Mouse (Mus musculus) liver, embryonic 14.5 days (tissue): Measurements from ENCODE around the gene Ankrd23. TPM values are rescaled to one million over a fixed set of nuclear protein-coding genes. Genes with fewer than 3 reads are reported as not detected.

Source experiments
- ATAC-seq: fragments of 200-750 bp; cut with Nextera tagmentation; 2 replicates; pipeline ENCODE4 v1.8.0; 2017; ENCODE audit warnings: moderate number of reproducible peaks, mild to moderate bottlenecking, moderate library complexity; ENCODE audit not compliant: insufficient read depth
- DNase-seq, 3 experiments: peaks; one replicate each; pipeline ENCODE4 v3.0.0-alpha.2; 2012 to 2013; ENCODE audit warnings: low read depth in 3 of 3, low spot score in 3 of 3
- H3K27ac ChIP-seq: fragments of 300-500 bp; sonication (generic); 2 replicates; pipeline ENCODE4 v1.5.1; 2014; ENCODE audit warnings: moderate library complexity, mild to moderate bottlenecking, control low read depth, inconsistent platforms
- H3K27me3 ChIP-seq: fragments of 300-500 bp; sonication (generic); 2 replicates; pipeline ENCODE4 v1.6.1; 2014; ENCODE audit warnings: mild to moderate bottlenecking, low read length, moderate library complexity; ENCODE audit not compliant: control insufficient read depth, insufficient read depth
- H3K36me3 ChIP-seq: fragments of 300-500 bp; sonication (generic); replicated peaks from 2 replicates; pipeline ENCODE4 v1.6.1; 2014; ENCODE audit warnings: low read depth; ENCODE audit not compliant: control insufficient read depth, insufficient read depth
- H3K4me1 ChIP-seq, 2 experiments: fragments of 200-500 bp in 1 of 2; fragments of 300-500 bp in 1 of 2; sonication (generic) in 1 of 2; replicated peaks; 2 replicates each; pipeline ENCODE4 v1.6.1; 2012 to 2014; ENCODE audit warnings: antibody characterized with exemption in 1 of 2, inconsistent platforms in 1 of 2, low read length in 1 of 2; ENCODE audit not compliant: control insufficient read depth in 2 of 2, insufficient read depth in 2 of 2
- H3K4me2 ChIP-seq: fragments of 300-500 bp; sonication (generic); 2 replicates; pipeline ENCODE4 v1.6.1; 2014; ENCODE audit warnings: low read depth, mild to moderate bottlenecking, control low read depth, moderate library complexity
- H3K4me3 ChIP-seq, 2 experiments: fragments of 200-500 bp in 1 of 2; fragments of 300-500 bp in 1 of 2; sonication (generic) in 1 of 2; 2 replicates each; pipeline ENCODE4 v1.5.1; 2012 to 2014; ENCODE audit warnings: low read depth in 2 of 2, low read length in 2 of 2, mild to moderate bottlenecking in 2 of 2, control low read depth in 1 of 2, inconsistent platforms in 1 of 2, moderate library complexity in 1 of 2; ENCODE audit not compliant: insufficient read depth in 1 of 2
- H3K9ac ChIP-seq: fragments of 300-500 bp; sonication (generic); replicated peaks from 2 replicates; pipeline ENCODE4 v1.6.1; 2014; ENCODE audit warnings: mild to moderate bottlenecking, control low read depth, moderate library complexity
- H3K9me3 ChIP-seq: fragments of 300-500 bp; sonication (generic); 2 replicates; pipeline ENCODE4 v1.6.1; 2016; ENCODE audit warnings: low read length, mixed read lengths; ENCODE audit not compliant: control insufficient read depth
- CTCF ChIP-seq: IDR thresholded peaks from 2 replicates; pipeline ENCODE4 v1.5.1; 2016; ENCODE audit warnings: antibody characterized with exemption, low read depth, control low read depth
- EP300 ChIP-seq: IDR thresholded peaks from 2 replicates; pipeline ENCODE4 v1.6.1; 2016; ENCODE audit warnings: antibody characterized with exemption, low read depth
- WGBS: fragments of 180-500 bp; shearing (Covaris S2); extraction: QIAGEN DNeasy Blood & Tissue Kit; methylation state at CpG from one replicate; pipeline ENCODE4 v1.1.7; 2014; ENCODE audit not compliant: insufficient replicate concordance; 5-methylcytosine and 5-hydroxymethylcytosine counted together
- polyA plus RNA-seq, 2 experiments: library from polyadenylated mRNA; depleted of rRNA in 1 of 2; stranded (reverse) in 1 of 2; unstranded in 1 of 2; fragments of >200 nt; fragmentation: Nextera tagmentation in 1 of 2; extraction: Ambion mirVana in 1 of 2; gene quantifications; 2 replicates each; pipeline versions ENCODE4 v1.2.1 to v1.2.3; 2012 to 2014

Gene Ankrd23
- polyA plus RNA-seq, 2 experiments = 0.80 to 2.3 TPM

- TF ChIP-seq CTCF = no peak
- TF ChIP-seq EP300 = no peak
- H3K4me2 ChIP-seq = no peak overlapping the region
- ATAC-seq (no peak), DNase-seq (no peak)
- WGBS = 17% methylated on average over 5 of the region's 5 CpGs
- H3K27me3 ChIP-seq = peaks cover 62% of the 10 kb centered on the region
- no peak overlapping the region for H3K9ac ChIP-seq
- peaks cover 0 to 10% of the 10 kb centered on the region in 2 experiments; a peak in 2 of 4 replicates for H3K4me1 ChIP-seq
- no peak overlapping the region for H3K4me3 ChIP-seq
- no peak overlapping the region for H3K27ac ChIP-seq
- H3K36me3 ChIP-seq = no peaks in the 10 kb centered on the region
- H3K9me3 ChIP-seq = no peaks in the 10 kb centered on the region
Observed at GRCm38 (mm10) chr1:36559888-36560287, 23.2 kb upstream of the Ankrd23 start.

- no peak for TF ChIP-seq CTCF
- TF ChIP-seq EP300 = no peak
- WGBS = 8% methylated on average over 4 of the region's 4 CpGs
- H3K36me3 ChIP-seq = no peaks in the 10 kb centered on the region
- no peaks in the 10 kb centered on the region for H3K9me3 ChIP-seq
- H3K27me3 ChIP-seq = peaks cover 66% of the 10 kb centered on the region
- H3K4me2 ChIP-seq = no peak overlapping the region
- ATAC-seq = no peak
- H3K9ac ChIP-seq = no peak overlapping the region
- H3K4me1 ChIP-seq = peaks cover 0 to 10% of the 10 kb centered on the region in 2 experiments; a peak in 2 of 4 replicates
- H3K4me3 ChIP-seq = no peak overlapping the region
- DNase-seq = no peak
- H3K27ac ChIP-seq = no peak overlapping the region
Observed at GRCm38 (mm10) chr1:36559256-36559655, 22.6 kb upstream of the Ankrd23 start.

- TF ChIP-seq EP300 = no peak
- TF ChIP-seq CTCF = no peak
- Histone ChIP-seq H3K27ac (no peak within 1 kb of the TSS), H3K9ac (peak within 1 kb of the TSS; percentile 36; the same call in 1 of the 2 replicates), H3K9me3 (no peaks in the 10 kb centered on the region), H3K36me3 (no peaks in the 10 kb centered on the region), H3K4me3 (peak within 1 kb of the TSS; percentile 52 to 57), H3K4me1 (peaks cover 0 to 10% of the 10 kb centered on the region in 2 experiments; a peak in 2 of 4 replicates), H3K4me2 (peak within 1 kb of the TSS; percentile 49), H3K27me3 (peaks cover 66% of the 10 kb centered on the region)
- DNase-seq = no peak
- WGBS = 2% methylated on average over 67 of the region's 69 CpGs
- ATAC-seq = peak; percentile 11; the same call in 1 of the 2 replicates
Observed at GRCm38 (mm10) chr1:36558031-36558993, 21.6 kb upstream of the Ankrd23 start, which contains the start of gene Sema4c. TSS of gene Sema4c (minus strand) at chr1:36558349.

DNA sequence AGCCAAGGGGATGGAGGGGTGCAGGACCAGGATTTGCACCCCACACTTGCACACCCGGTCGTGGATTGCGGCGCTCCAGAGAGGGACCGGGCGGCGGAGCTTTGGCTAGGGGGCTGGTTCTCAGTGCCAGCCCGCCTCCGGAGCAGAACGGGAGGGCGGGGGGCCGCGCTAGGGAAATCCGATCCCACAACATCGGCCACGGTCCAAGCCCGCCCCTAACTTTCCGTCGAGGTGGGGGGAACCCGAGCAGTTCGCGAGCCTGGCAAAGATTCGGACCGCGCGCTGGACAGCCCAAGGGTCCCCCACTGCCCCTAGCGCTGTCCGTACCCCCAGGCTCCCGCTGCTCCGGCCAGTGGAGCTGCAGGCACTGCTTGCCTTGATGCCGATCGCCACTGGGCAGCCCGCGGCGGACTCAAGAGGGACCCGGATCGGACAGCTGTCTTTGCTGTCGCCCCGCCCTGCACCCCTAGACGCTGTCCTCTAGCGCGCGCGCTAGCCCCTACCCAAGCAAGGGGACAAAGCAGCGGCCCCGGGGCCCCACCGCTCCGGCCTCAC lies 20.9 kb upstream of the Ankrd23 start:
- H3K9ac ChIP-seq = peak overlapping the region; percentile 36; the same call in 1 of the 2 replicates
- TF ChIP-seq EP300 (no peak), CTCF (no peak)
- H3K4me2 ChIP-seq = peak overlapping the region; percentile 49
- DNase-seq (no peak), ATAC-seq (peak; percentile 54)
- H3K4me1 ChIP-seq = 0 out of 4 replicates have a peak, but pooled peaks cover 0 to 6% of the 10 kb centered on the region in 2 experiments
- no peak overlapping the region for H3K27ac ChIP-seq
- H3K9me3 ChIP-seq = no peaks in the 10 kb centered on the region
- under 1% methylated on average over 48 of the region's 48 CpGs for WGBS
- H3K27me3 ChIP-seq = peaks cover 66% of the 10 kb centered on the region
- peak overlapping the region; percentile 52 to 57 for H3K4me3 ChIP-seq
- H3K36me3 ChIP-seq = no peaks in the 10 kb centered on the region
